Mouse (Mus musculus) skeletal muscle tissue, adult 2 months (tissue): Measurements from ENCODE around the gene Cstad.

ENCODE experiments used
- DNase-seq: peaks from one replicate; pipeline ENCODE4 v3.0.0-alpha.2; 2012; ENCODE audit warnings: low read depth, low spot score

The Cstad gene

DNA sequence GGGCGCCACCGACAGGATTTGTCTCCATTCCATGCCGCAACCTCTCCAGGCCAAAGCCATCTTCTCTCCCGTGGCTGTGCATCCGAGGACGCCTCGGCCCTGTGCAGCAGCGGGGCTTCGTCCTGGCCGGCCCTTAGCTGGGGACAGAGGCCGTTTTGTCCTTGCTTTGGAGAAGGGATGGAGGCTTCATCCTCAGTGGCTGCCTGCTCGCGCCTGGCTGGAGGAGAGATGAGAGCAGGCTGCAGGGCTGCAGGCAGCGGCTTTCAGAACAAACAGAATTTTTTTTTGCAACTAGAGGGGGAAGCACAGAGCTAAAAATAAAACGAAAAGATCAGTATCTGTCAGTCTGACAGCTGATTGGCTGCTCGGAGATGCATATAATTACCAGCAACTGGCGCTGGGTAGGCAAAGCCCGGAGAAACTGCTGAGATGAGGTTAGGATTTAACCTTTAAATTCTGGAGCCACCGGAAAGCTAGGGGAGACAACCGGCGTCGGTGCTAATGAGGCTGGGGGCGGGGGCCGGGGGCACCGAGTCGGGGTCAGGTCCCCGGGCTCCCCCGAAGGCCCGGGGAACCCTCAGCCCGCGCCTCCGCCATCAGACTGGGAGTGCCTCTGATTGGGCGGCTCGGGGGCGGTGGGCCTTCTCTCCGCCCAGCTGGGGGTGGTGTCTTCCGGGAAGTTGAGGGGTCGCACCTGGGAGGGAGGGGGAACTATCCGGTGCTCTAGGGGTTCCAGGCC, at the start of gene Cstad:
Gene Cstad, plus strand, starts transcription at position 400 of the 739 bp plus-strand sequence.
- DNase-seq, result peak; percentile 80

DNA sequence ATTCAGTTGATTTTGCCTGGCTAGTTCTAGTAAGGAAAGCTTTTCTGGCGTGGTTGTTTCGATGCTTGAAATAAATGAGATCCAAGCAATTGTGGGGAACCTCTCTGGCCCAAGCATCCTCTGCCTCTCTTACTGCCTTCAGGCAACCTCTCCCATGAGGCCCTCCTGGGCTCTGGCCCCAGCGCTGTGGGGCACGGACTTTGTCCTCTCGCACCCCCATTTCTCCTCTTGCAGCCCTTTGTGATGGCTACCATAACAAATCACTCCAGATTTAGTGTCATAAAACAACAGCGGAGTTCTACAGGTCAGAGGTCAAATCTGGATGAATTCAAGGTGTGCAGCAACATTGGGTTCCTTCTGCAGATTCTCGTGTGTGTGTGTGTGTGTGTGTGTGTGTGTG, 49.1 kb upstream of the Cstad start:
- no peak for DNase-seq

DNA sequence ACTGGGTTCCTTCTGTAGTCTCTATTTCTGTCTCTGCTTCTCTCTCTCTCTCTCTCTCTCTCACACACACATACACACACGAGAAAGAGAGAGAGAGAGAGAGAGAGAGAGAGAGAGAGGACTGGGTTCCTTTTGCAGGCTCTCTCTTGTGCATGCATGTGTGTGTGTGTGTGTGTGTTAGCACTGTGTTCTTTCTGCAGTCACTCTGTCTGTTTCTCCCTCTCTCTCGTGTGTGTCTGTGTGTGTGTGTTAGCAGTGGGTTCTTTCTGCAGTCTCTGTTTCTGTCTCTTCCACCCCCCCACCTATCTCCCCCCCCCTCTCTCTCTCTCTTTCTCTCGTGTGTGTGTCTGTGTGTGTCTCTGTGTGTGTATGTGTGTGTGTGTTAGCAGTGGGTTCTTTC, 48.6 kb upstream of the Cstad start:
- DNase-seq, result no peak

- peak; percentile 39 for DNase-seq
Observed at GRCm38 (mm10) chr2:30547455-30548217, 47.2 kb upstream of the Cstad start.

GRCm38 (mm10) chr2:30551579-30551978, 43.3 kb upstream of the Cstad start:
- DNase-seq, result no peak

GRCm38 (mm10) chr2:30553851-30554540, 40.8 kb upstream of the Cstad start:
- peak; percentile 62 for DNase-seq

DNA sequence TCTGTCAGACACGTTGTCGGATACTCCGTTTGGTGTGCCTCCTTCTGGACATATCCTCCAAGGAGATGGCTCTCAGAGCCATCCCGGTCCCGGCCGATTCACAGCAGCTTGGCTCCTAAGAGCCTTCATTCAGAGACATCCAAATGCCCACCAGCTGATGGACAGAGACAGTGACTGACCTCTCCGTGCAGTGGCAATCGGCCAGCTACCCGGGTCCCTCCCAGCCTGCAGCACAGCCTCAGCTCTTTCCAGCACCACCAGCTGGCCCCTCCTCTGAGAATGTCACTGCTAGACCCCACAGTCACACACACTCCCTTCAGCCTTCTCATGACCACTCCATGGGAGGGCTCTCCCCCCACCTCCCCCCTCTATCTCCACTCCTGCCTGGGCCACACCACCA, 39.6 kb upstream of the Cstad start:
- no peak for DNase-seq

DNA sequence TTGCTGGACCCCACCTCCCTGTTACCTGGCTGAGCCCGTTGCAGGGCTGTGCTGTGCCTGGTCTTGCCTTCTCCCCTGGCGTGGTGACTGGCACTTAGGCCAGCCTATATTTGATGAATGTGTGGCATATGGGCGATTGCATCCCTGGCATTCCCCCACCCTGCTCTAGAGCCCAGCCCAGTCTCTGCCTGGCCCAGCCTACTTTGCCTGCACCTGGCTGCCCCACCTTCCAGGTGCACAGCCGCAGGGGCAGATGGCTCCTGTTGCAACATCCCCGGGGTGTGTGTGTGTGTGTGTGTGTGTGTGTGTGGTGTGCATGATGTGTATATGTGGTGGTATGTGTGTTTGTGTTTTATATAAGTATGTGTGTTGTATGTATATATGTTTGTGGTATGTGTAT, 38.3 kb upstream of the Cstad start:
- DNase-seq, result no peak

DNA sequence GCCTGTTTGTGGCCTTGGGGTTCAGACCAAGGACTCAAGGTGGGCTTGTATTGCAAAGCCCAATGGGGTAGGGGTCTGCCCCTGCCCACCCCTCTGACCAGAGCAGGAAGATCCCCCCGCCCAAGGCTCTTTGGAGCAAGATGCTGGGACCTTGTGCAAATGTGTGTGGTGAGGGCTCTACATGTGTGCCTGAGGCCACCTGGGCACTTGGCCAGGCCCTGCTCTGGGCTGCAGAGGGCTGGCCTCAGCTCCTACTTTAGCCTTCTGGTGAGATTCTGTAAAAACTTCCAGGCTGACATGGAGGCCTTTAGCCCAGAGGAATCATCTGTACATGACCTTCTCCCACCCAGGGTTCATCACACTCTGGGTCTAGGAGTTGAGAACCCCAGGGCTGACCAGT, 35.3 kb upstream of the Cstad start:
- no peak for DNase-seq

- DNase-seq, result no peak
Observed at GRCm38 (mm10) chr2:30562553-30562952, 32.3 kb upstream of the Cstad start.

DNA sequence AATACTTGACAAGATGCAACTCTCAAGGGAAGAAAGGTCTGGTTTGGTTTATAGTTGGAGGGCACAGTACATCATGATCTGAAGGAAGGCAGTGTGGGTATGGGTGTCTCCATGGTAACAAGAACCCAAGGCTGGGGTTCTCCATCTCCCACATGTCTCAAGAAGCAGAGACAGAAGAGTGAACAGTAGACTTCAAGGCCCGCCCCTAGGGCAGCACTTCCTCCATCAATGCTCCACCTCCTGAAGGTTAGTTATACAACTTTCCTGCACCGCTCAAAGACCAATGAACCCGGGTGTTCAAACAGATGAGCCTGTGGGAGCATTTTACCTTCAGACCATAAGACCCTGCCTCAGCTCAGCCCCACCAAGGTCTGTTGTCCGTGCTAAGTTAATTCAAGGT, 23.2 kb upstream of the Cstad start:
- DNase-seq, result no peak

DNA sequence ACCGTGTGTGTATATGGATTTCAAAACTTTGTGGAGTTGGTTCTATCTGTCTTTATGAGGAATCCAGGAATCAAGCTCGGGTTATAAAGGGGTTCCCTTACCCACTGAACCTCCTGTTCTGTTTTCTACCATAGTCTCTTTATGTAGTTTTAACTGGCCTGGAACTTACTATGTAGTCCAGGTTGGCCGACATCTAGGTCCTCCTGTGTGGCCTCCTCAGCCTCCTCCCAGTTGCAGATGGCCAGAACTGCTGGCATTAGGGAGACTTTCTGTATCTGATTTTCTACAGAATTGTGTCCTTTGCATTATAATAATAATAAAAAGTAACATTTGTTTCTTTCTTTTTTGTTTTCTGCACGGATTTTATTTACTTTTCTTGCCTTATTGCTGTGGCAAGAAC, 21.3 kb upstream of the Cstad start:
- no peak for DNase-seq

DNA sequence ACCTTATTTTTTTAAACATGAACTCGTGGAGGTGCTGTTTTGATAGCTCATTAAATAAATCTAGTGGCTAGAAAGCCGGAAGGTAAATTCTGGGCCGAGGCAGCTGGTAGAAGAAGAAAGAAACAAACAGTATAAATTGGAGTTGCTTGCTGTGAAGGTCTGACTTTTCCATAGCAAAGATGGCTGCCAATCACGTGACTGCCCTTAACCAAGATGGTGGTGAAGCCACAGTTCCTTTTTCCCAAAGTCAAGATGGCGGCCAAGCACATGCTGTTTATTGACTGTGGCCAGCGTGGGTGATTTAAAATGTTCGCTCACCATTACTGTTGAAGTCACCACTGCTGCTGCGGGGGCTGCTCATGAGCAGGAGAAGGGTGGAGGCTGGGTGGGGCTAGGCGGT, 17.8 kb upstream of the Cstad start:
- no peak for DNase-seq

DNA sequence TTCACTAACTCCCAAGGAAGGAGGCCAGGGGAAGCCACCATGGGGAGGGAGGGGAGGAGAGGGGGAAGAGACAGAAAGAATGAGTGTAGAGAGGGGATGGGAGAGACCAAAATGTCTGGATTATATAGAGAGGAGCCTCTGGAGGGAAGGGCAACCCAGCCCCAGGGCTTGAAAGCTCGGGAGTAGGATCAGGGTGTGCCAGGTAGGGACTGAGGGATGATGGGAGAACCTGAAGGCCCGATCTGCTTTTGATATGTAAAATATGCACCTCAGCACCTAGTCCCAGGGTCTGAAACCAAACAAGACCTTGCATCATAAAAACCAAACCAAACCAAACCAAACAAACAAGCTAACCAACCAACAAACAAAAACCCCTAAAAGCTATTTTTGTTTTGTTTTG, 16.8 kb upstream of the Cstad start:
- DNase-seq, result no peak

DNA sequence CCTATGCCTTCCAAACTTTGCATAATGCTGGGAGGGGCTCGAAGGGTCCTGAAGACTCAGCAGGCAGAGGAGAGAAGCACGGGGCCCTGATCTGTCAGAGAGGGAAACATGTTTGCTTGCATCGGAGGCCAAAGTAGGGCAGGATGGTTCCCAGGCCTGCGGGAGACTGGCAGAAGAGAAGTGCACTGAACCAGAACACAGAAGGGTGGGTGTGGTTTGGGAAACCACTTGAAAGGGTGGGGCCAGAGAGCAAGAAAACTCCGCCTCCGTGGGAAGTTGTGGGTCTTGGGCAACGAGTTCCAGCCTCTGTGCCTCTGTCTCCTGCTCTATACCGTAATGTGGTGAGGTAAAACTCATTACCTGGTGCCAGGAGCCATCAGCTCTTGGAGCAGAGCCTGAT, 7.7 kb upstream of the Cstad start:
- no peak for DNase-seq

DNA sequence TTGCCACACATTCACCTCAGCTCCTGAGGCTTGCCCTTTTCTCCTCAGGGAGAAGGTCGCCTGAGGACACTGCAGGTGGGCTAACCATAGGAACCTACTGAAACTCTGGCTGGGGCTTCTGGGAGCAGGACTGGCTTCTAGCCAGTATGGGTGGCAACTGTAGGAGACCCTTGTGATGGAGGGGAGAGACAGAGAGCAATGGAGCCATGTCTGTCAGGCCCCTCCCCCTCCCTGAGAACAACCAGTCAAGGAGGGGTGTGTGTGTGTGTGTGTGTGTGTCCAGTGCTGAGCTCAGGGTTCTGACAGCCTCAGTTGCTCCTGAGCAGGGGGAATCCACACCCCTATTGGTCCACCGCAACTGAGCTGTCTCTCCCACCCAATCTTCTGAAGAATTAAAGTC, 7.2 kb upstream of the Cstad start:
- no peak for DNase-seq

- DNase-seq, result peak; percentile 78
Observed at GRCm38 (mm10) chr2:30588985-30589511, 5.8 kb upstream of the Cstad start.

GRCm38 (mm10) chr2:30589781-30590180, 5.1 kb upstream of the Cstad start:
- no peak for DNase-seq

DNA sequence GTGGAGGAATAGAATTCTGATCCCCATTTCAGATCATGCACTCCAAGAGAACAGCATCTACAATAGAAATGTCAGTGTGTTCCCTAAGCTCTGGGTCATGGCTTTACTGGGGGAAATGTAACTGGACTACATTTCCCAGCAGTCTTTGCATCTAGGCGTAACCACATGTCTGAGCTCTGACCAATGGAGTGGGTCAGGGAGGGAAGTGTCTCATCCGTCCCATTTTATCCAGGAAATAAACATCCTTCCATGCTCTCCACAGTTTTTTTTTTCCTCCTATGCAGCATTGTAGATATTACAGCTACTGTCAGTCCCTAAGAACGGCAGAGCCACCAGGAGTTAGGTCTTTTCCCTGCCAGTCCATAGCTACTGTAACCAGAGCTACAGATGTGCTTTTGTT, 3.9 kb upstream of the Cstad start:
- peak; percentile 79 for DNase-seq

DNA sequence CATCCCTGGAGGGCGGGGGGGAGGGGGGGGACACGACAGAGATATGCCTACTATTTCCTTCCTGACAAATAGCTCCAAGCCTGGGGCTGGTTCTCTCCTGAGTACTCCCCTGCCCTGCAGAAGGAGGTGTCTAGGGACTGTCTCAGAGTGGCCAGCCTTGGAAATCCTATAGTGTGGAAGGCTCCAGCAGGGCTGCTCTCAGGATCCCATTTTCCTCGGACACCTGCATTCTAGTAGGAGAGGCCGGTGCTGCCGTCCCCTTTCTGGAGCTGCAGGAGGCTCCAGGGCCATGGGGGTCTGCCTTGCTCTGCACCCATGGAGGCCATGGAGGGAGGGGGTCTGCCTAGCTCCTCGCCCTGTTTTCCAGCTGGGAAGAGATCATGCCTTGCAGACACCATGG, 2.4 kb upstream of the Cstad start:
- DNase-seq, result no peak

DNA sequence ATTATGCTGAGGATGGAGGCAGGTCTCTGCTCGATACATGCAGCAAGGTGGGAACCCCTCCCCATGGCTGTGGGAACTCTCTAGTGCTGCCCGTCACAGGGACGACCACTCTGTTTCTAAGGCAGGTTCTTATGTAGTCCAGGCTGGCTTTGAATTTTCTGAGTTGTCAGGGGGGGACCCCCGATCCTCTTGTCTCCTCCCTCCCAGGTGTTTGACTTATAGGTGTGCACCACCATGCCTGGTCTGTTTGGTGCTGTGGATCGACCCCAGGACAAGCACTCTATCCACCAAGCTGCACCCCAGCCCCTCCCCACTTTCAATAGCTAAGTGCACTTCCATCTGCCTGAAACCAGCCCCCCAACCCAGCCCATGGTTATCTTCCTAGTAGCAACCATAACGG, 1.9 kb upstream of the Cstad start:
- DNase-seq, result no peak

DNA sequence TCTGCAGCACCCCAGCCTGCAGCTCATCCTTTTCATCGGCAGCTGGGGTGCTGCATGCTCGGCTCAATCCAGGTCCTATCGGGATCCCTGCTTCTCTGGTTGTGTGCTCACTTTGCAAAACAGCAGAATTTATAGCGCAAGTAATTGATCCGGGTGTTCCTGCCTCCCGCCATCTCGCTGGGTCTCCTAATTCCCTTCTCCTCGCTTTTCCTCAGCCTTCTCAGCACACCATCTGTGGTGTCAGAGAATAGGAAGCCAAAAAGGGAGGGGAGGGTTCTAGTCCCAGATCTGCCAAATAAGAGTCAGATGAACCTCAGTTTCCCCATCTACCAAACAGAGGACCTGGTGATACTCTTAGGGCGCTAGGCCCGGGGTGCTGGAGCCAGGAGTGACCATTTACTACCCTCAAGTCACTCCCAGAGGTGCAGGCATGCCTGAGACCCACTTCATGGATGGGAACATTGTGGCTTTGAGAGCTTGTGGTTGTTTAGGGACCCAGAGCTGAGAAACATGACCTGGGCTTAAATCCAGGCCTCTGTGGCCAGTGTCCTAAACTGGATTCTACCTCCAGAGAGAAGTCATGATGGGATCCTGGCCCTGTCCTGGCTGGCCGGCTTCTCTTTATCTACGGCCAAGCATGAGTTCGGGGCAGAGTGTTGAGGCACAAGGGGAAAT, 1.1 kb upstream of the Cstad start:
- DNase-seq, result no peak
